Mouse (Mus musculus) kidney, embryonic 16.5 days (tissue): ENCODE measurements at regions not wholly inside any gene's neighbourhood (a gene's known extent, or its start where the extent isn't known, plus 50 kb on each side); places are given as distances from the start of the nearest gene placed in this dataset.

Source experiments
- ATAC-seq: fragments of 200-750 bp; cut with Nextera tagmentation; 2 replicates; pipeline ENCODE4 v1.8.0; 2017; ENCODE audit warnings: moderate TSS enrichment; ENCODE audit not compliant: low FRiP score, low TSS enrichment
- H3K27ac ChIP-seq: fragments of 300-500 bp; sonication (generic); 2 replicates; pipeline ENCODE4 v1.5.1; 2014; ENCODE audit warnings: low read length
- H3K27me3 ChIP-seq: fragments of 300-500 bp; sonication (generic); 2 replicates; pipeline ENCODE4 v1.6.1; 2014; ENCODE audit warnings: low read length, control low read depth, mixed read lengths; ENCODE audit not compliant: insufficient read depth
- H3K36me3 ChIP-seq: fragments of 300-500 bp; sonication (generic); 2 replicates; pipeline ENCODE4 v1.6.1; 2014; ENCODE audit warnings: low read length, control low read depth, mixed read lengths; ENCODE audit not compliant: insufficient read depth
- H3K4me1 ChIP-seq: fragments of 300-500 bp; sonication (generic); 2 replicates; pipeline ENCODE4 v1.6.1; 2014; ENCODE audit warnings: low read length, control low read depth, mixed read lengths; ENCODE audit not compliant: insufficient read depth
- H3K4me2 ChIP-seq: fragments of 300-500 bp; sonication (generic); replicated peaks from 2 replicates; pipeline ENCODE4 v1.6.1; 2014; ENCODE audit warnings: low read depth, low read length
- H3K4me3 ChIP-seq: fragments of 300-500 bp; sonication (generic); 2 replicates; pipeline ENCODE4 v1.5.1; 2014; ENCODE audit warnings: mild to moderate bottlenecking, low read length
- H3K9ac ChIP-seq: fragments of 300-500 bp; sonication (generic); replicated peaks from 2 replicates; pipeline ENCODE4 v1.6.1; 2014; ENCODE audit warnings: low read length
- H3K9me3 ChIP-seq: fragments of 300-500 bp; sonication (generic); 2 replicates; pipeline ENCODE4 v1.6.1; 2016; ENCODE audit warnings: low read length, control low read depth
- WGBS: fragments of 180-500 bp; shearing (Covaris S2); extraction: QIAGEN DNeasy Blood & Tissue Kit; methylation state at CpG from one replicate; pipeline ENCODE4 v1.1.7; 2014; 5-methylcytosine and 5-hydroxymethylcytosine counted together

DNA sequence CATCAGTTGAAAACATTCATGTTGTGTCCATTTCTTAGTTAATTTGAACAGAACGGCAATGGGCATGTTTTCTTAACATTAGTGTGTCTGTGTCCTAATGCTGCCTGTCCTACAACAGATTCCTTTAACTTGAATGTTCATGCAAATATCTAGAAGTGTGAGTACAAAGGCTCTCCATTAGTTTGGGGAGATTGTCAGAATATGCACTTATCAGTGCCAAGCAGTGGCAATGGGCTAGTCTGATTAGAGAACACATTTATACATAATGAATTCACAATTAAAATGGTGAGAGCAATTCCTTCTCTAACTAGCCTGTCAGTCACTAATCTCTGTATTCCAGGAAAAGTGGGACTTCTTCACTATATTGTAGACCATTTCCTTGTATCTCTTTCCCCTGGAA is 2188.8 kb downstream of the 9330182O14Rik start:
- H3K27me3 ChIP-seq = no peaks in the 10 kb centered on the region
- H3K4me2 ChIP-seq = no peak overlapping the region
- no peak overlapping the region for H3K9ac ChIP-seq
- H3K4me1 ChIP-seq = no peaks in the 10 kb centered on the region
- no peaks in the 10 kb centered on the region for H3K36me3 ChIP-seq
- ATAC-seq = no peak
- no peaks in the 10 kb centered on the region for H3K9me3 ChIP-seq
- H3K27ac ChIP-seq = no peak overlapping the region
- 76% methylated on average over 1 of the region's 1 CpGs for WGBS
- no peak overlapping the region for H3K4me3 ChIP-seq

GRCm38 (mm10) chr15:42325221-42325620 is 2191.1 kb downstream of the 9330182O14Rik start:
- Histone ChIP-seq H3K27ac (no peak overlapping the region), H3K9ac (no peak overlapping the region), H3K9me3 (no peaks in the 10 kb centered on the region), H3K27me3 (no peaks in the 10 kb centered on the region), H3K4me2 (no peak overlapping the region), H3K36me3 (no peaks in the 10 kb centered on the region), H3K4me1 (no peaks in the 10 kb centered on the region), H3K4me3 (no peak overlapping the region)
- 75% methylated on average over 4 of the region's 4 CpGs for WGBS
- no peak for ATAC-seq

DNA sequence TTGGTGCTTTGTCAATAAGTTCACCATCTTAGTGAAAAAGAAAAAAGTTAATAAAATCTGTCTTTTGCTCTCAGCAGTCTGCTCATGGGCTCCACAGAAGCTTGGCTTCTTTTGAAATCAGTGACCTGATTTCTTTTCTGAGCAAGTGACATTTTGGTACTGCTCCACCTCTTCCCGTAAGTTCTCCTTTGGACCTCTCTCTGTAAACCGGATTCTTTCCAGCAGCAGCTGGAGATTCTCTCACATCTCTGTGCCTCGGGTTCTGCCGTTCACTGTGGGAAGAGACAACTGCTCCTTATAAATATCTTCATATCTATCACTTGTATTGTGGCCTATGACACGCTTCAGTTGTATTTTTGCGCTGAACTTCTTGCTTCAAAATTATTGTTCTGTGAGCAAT is 2194.4 kb downstream of the 9330182O14Rik start:
- Histone ChIP-seq H3K4me3 (no peak overlapping the region), H3K27me3 (no peaks in the 10 kb centered on the region), H3K4me2 (no peak overlapping the region), H3K36me3 (no peaks in the 10 kb centered on the region), H3K9ac (no peak overlapping the region), H3K9me3 (no peaks in the 10 kb centered on the region), H3K27ac (no peak overlapping the region), H3K4me1 (no peaks in the 10 kb centered on the region)
- 72% methylated on average over 6 of the region's 6 CpGs for WGBS
- ATAC-seq = no peak

DNA sequence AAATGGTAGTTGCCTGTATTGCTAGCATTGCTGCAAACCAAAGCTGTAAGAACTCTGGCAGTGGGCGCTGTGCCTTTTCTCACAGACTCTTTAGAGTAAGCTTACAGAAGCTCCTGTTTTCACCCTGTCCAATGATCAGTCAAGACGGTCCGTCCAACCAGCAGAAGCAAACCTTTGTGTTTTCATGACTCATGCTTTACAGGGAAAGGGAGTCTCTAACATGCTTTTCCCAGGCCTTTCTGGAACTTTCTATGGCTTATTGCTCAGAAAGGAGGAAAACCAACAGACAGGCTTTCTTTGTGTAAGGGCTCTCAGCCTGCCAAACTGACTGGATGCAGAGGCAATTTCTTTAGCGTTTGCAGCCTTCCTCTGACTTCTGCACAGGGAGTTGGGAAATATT is 2195.6 kb downstream of the 9330182O14Rik start:
- Histone ChIP-seq H3K27ac (no peak overlapping the region), H3K9ac (no peak overlapping the region), H3K4me3 (no peak overlapping the region), H3K4me1 (no peaks in the 10 kb centered on the region), H3K9me3 (no peaks in the 10 kb centered on the region), H3K4me2 (no peak overlapping the region), H3K36me3 (no peaks in the 10 kb centered on the region), H3K27me3 (no peaks in the 10 kb centered on the region)
- ATAC-seq = no peak
- 66% methylated on average over 4 of the region's 4 CpGs for WGBS

GRCm38 (mm10) chr15:42333642-42334041 is 2199.5 kb downstream of the 9330182O14Rik start:
- Histone ChIP-seq H3K27ac (no peak overlapping the region), H3K4me2 (no peak overlapping the region), H3K36me3 (no peaks in the 10 kb centered on the region), H3K9me3 (no peaks in the 10 kb centered on the region), H3K4me1 (no peaks in the 10 kb centered on the region), H3K27me3 (no peaks in the 10 kb centered on the region), H3K4me3 (no peak overlapping the region), H3K9ac (no peak overlapping the region)
- whole genome bisulfite sequencing = 87% methylated on average over 6 of the region's 6 CpGs
- ATAC-seq = no peak

GRCm38 (mm10) chr15:42346131-42346530 is 2212.0 kb downstream of the 9330182O14Rik start:
- Histone ChIP-seq H3K27me3 (no peaks in the 10 kb centered on the region), H3K9ac (no peak overlapping the region), H3K4me1 (no peaks in the 10 kb centered on the region), H3K27ac (no peak overlapping the region), H3K9me3 (peaks cover 3% of the 10 kb centered on the region; the same call in 1 of the 2 replicates), H3K4me3 (no peak overlapping the region), H3K4me2 (no peak overlapping the region), H3K36me3 (no peaks in the 10 kb centered on the region)
- WGBS = 90% methylated on average over 3 of the region's 3 CpGs
- ATAC-seq = no peak

- Histone ChIP-seq H3K4me2 (no peak overlapping the region), H3K36me3 (no peaks in the 10 kb centered on the region), H3K4me1 (no peaks in the 10 kb centered on the region), H3K9ac (no peak overlapping the region), H3K4me3 (no peak overlapping the region), H3K27ac (no peak overlapping the region), H3K9me3 (no peaks in the 10 kb centered on the region), H3K27me3 (no peaks in the 10 kb centered on the region)
- no peak for ATAC-seq
These were observed 2227.7 kb downstream of the 9330182O14Rik start for GRCm38 (mm10) chr15:42361871-42362270.

- Histone ChIP-seq H3K27ac (no peak overlapping the region), H3K27me3 (no peaks in the 10 kb centered on the region), H3K9me3 (no peaks in the 10 kb centered on the region), H3K4me3 (no peak overlapping the region), H3K4me2 (no peak overlapping the region), H3K9ac (no peak overlapping the region), H3K4me1 (0 out of 2 replicates have a peak, but pooled peaks cover 5% of the 10 kb centered on the region), H3K36me3 (no peaks in the 10 kb centered on the region)
- ATAC-seq = no peak
- 78% methylated on average over 1 of the region's 1 CpGs for WGBS
These were observed 2230.8 kb downstream of the 9330182O14Rik start for GRCm38 (mm10) chr15:42364979-42365378.

DNA sequence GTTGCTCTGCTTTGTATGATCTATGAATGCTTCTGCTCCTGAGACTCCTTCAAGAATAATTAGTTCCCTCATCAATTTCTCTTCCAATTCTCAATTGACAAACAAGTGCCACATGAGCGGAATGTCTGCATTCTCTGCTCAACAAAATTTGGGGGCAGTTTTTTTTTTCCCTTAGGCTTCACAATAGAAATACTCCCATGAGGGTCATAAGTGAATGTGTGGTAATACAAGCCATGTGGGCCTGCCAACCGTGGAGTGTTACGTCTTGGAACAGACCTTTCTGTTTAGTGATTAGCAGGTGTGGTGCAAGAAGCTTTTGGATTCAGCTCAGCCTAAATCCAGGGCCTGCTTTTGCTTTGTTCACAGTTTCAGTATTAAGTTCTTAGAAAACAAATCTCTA is 2232.6 kb downstream of the 9330182O14Rik start:
- Histone ChIP-seq H3K4me3 (no peak overlapping the region), H3K9me3 (no peaks in the 10 kb centered on the region), H3K4me1 (0 out of 2 replicates have a peak, but pooled peaks cover 5% of the 10 kb centered on the region), H3K27me3 (no peaks in the 10 kb centered on the region), H3K36me3 (no peaks in the 10 kb centered on the region), H3K4me2 (no peak overlapping the region), H3K27ac (no peak overlapping the region), H3K9ac (no peak overlapping the region)
- no peak for ATAC-seq
- 65% methylated on average over 3 of the region's 3 CpGs for WGBS

- no peaks in the 10 kb centered on the region for H3K36me3 ChIP-seq
- H3K4me3 ChIP-seq = no peak overlapping the region
- no peak overlapping the region for H3K27ac ChIP-seq
- H3K9me3 ChIP-seq = no peaks in the 10 kb centered on the region
- peaks cover 8% of the 10 kb centered on the region; the same call in 1 of the 2 replicates for H3K4me1 ChIP-seq
- H3K27me3 ChIP-seq = no peaks in the 10 kb centered on the region
- ATAC-seq = no peak
- H3K4me2 ChIP-seq = no peak overlapping the region
- H3K9ac ChIP-seq = no peak overlapping the region
These were observed 2235.4 kb downstream of the 9330182O14Rik start for GRCm38 (mm10) chr15:42369603-42370002.

- ATAC-seq = no peak
- Histone ChIP-seq H3K4me2 (no peak overlapping the region), H3K27ac (no peak overlapping the region), H3K36me3 (no peaks in the 10 kb centered on the region), H3K27me3 (no peaks in the 10 kb centered on the region), H3K9ac (no peak overlapping the region), H3K4me1 (peaks cover 8% of the 10 kb centered on the region; the same call in 1 of the 2 replicates), H3K4me3 (no peak overlapping the region), H3K9me3 (no peaks in the 10 kb centered on the region)
- WGBS = 24% methylated on average over 1 of the region's 1 CpGs
These were observed 2235.9 kb downstream of the 9330182O14Rik start for GRCm38 (mm10) chr15:42370044-42370443.
